Mouse (Mus musculus) cerebellum, adult (tissue): ENCODE measurements around the gene Gm10972.
"Not testable (repeated sequence)": the region's sequence is repeated elsewhere in the genome, so short reads cannot be mapped to it uniquely, and the experiment has no call there.

ENCODE experiments used
- ATAC-seq: cut with Nextera tagmentation; 2 replicates; pipeline ENCODE4 v1.9.2; 2017; ENCODE audit warnings: mild to moderate bottlenecking, moderate library complexity, mixed read lengths; ENCODE audit not compliant: insufficient number of reproducible peaks, low FRiP score, low TSS enrichment

The Gm10972 gene

DNA sequence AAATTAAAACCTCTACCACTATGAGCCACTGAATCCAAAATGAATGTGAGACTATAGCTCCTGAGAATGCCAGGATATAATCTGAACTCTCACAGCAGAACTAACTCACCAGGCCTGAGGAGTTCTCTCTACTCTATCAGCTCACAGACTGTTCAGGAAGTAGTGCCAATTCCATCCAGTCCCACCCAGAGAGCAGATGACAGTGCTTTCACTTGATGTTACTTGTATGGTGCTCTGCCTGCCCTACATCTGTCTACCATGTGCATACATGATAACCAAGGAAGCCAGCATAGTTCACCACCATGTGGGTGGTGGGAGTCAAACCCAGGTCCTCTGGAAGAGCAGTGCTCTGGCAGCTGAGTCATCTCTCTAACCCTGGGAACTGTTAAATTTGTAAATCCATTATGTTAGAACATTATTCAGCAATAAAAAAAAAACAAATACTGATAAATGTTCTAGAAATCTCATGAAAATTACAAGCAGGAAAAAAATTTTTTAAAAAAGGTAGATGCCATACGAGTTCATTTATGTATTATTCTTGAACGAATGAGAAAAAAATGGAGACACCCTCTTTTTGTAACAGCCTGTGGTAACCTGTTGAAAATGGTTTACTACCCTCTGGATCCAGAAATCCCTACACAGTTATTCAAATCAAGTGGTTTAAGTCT, at the start of gene Gm10972:
Gm10972 (plus strand) TSS at position 618 of the 668 bp plus-strand sequence.
- ATAC-seq: not testable (repeated sequence)

DNA sequence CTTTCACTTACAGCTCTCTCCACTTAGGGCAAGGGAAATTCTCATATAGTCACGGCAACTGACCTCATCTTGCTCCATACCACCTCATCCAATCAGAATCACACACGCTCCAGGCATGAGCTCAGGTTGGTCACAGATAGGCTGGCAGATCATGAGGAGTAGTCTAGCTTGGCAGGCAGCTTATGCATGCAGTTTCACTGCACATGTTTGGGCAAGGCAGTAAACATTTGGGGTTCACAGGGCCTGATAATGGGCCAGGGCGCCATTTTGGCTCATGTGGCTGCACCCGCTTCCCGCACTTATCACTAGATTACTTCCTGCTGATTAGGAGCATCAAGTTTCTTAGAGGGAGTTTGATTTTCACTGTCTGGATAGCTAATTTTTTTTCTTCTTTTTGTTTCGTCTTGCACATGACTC, 47.0 kb upstream of the Gm10972 start:
- ATAC-seq: no peak

DNA sequence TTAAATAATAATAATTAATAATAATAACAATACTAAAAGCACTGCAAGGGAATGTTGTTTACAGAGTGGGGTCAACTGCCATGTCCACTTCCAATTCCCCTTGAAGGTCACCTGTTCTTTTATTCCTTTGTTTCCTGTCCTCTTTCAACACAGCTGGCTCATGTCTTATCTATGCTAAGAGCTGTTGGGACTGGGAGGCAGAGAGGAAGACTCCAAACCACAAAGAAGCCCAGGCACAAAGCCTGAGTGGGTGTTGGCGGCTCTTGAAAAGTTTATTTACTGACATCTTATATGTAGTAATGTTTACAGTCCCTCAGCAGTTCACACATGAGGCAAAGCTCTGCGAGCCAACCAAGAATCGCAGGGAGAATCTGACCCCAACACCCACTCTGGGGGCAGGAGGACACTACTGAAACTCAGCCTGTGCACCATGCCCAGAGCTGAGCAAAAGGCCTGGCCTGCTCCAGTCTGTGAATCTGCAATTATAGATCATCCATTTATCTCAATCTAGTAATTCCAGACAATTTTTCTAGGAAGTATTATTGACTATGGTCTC, 45.6 kb upstream of the Gm10972 start:
- no peak for ATAC-seq

DNA sequence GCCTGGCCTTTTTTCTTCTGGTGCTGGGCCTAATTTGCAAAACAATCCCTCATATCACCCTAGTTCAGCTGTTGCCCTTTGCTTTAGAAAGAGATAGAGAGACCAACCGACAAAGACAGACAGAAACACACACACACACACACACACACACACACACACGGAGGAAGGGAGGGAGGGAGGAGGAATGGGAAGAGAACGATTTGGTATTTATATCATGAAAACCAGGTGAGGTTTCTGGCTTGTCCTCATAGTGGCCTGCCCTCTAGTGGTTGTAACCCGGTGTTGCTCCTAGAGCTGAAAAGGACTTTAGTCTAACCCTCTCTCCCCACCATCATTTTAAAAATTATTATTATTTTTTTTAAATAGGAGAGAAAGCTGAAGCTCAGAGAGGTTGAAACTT, 41.0 kb upstream of the Gm10972 start:
- ATAC-seq: no peak

DNA sequence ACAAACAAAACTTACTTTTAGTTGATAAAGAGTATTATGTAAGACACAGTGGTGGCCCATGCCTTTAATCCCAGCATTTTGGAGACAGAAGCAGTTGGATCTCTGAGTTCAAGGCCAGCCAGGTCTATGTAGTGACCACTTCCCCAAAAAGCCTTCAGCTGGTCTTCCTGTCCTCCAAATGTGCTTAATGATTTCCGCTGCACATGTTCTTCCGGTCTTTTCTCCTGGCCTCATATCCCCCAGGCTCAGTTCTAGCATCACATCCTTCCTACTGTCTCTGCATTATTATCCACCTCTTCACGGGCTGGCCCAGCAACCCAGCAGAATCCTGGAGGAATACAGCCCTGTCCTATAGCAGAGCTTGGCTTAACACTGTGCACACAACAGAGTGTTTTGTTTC, 33.3 kb upstream of the Gm10972 start:
- no peak for ATAC-seq

DNA sequence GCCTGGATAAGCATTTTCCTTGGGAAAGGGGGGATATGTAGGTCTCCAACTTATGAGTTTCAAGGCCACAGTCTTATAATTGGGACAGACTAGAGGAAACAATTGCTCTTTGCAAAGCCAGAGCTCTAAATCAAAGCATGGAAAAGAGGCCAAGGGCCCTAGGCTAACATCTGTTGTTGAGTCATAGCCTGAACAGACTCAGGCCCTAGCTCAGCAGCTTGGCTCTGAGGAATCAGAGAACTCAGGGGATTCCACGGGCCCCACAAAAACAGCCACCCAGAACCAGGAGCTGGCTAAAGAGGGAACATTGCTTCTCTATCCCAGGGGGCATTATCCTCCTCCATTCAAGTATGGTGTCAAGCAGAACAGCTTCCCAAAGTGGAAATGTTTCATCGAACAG, 32.3 kb upstream of the Gm10972 start:
- ATAC-seq: no peak; the same call in 1 of the 2 replicates

DNA sequence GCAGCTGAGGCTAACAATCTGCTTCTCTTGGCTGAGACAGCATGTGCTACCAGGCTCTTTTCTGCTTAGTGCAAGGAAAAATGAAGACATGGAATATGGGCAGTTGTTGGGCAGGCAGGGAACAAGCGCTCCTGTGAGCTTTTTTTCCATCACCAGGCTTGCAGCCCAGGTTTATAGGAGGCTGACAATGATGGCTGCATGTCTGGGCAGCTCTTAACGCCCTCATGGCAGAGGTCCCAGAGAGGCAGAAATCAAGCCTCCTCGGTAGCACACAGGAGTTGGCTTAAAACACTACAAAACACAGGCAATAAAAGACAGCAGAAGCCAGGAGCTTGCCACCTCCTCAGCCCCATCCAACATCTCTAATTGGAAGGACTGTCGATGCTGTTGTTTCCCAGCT, 31.6 kb upstream of the Gm10972 start:
- ATAC-seq: no peak

DNA sequence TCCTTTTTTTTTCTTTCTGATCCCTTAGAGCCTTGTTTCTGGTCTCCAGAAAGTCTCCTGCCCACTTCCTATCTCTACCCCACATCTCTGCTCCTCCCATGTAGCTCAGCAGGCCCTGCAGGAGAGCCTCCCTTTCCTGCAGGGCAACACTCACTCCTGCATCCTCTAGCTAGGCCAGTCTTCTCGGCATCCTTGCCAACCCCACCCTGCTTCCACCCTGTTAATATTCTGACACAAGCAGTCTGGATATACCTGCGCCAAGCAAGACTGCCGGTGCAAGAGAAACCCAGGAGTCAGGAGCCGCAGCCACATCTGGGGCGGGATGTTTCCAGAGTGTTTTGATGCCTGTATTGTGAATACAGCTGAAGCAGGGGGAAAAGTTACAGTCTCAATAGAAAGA, 31.1 kb upstream of the Gm10972 start:
- no peak for ATAC-seq

DNA sequence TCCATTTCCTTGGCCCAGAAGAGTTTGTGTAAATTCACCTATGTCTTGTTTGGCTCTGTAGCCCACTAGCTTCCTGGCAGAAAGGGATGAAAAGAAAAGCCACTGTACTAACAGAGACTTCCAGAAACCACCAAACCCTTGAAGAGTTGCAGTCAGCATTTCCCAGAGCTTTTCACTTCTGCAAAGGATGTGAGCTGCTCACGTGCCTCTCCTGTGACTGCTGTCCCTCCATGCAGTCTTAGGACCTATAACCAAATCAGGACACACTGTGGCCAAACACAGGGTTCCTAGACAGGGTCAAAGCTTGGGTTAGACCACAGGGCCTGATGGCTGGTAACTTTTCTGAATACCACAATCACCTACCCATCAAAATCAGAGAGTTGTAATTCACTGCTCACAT, 30.6 kb upstream of the Gm10972 start:
- no peak for ATAC-seq

DNA sequence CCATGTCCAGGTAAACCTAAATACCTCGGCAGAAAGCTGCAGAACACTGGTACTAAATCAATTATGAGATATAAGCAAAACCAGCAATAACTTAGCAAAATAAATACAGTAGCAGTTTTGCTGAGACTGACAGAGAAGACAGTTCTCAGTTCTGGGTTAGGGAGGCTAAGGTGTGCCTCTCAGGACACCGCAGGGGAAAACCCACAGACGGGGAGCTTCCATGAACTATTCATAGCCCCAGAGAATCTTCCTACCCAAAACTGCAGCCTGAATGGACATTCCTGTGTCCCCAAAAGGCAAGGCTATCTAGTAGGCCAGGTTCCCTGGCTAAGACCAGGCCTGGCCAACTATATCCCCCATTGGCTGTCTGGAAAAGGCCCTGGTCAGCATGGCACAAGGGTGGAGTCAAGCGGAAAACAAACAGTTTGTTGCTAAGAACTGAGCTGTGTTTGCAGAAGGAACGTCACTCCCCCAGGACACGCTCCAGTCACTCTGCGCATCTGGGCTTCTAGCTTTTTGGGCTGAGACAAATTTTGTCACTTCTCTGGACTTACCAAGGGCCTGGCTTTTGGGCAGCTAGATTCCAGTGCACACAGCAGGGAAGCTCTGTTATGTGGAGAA, 29.5 kb upstream of the Gm10972 start:
- ATAC-seq: no peak

DNA sequence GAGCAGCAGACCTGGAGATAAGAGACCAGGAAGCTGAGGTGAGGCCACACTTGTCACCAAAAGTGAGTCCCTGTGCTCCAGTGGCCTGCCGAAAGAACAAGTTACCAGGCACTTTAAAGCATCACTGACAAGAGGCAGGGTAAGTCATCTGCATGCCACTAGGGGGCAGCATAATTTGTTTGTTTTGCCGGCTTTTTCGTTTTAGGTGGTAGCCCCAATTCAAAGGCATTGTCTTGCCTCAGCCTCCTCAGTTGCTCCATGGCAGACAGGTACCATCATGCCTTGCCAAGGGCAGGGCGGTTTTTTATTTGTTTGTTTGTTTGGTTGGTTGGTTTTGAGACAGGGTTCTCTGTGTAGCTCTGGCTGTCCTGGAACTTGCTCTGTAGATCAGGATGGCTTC, 26.2 kb upstream of the Gm10972 start:
- 0 out of 2 replicates have a peak, but pooled peaks have one; percentile 40 for ATAC-seq

DNA sequence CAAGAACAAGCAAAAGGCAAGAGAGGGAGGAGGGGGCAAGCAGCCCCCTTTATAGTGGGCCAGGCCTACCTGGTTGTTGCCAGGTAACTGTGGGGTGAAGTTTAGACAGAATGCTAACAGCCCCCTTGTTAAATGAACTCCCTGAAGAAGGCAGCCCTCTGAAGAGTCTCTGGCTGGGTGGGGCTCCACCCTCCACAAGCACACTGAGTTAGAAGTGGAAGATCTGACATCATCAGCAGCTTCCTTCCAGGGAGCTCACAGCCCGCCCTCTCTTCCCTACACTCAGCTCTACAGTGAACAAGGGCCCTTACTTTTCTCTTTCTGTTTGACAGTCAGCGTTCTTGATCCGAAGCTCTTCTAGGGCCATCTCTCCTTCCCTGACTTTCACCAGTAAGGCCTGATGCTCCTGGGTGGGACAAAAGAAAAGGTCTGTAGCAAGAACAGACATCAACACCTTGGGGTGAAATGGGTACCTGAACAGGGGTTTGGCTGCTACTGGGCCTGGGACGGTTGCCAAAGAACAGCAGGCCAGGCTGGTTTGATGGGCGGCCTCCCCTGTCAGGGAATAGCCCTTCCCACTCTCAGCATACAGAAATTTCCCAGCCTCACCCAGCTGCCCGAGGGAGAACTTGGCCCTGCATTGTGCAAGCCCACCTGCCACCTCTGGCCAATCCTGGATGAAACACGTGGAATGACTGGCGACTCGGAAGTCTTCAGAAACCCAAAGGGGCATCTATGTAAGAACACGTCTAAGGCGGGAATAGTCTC, 21.0 kb upstream of the Gm10972 start:
- no peak for ATAC-seq

DNA sequence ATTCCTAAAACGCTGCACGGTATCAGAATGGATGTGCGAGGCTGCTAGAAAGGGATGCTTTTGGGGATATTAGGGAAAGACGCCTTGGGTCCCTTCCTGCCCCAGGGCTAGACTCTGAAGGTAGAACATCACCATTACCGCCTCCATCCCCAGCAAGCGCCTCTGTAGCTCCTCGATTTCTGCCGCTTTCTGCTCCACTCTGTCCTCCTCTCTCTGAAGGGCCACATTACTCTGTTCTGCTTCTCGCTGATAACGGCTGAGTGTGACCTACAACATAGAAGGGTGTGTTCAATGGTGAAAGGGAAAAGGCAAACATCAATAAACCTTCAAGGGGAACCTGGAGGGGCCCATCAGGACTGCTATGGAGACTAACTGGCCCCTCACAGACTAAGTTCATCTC, 20.4 kb upstream of the Gm10972 start:
- ATAC-seq: no peak

DNA sequence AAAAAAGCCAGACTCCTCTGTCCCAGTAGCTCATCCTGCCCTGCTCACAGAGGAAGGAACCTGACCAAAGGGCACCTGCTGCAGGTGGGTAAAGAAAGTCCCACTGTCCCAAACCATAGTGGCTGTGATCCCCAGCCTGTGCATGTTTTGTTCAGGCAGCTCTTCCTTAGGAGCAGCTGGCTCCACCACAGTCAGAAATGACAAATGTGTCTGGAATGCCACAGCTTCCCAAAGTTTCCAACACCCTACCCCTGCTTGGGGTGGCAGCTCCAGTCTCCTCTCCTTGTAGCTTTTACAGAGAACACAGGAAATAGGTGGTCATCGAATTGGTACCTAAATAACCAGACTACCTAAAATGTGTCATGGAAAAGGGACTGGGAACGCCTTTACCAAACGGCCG, 18.6 kb upstream of the Gm10972 start:
- no peak for ATAC-seq

DNA sequence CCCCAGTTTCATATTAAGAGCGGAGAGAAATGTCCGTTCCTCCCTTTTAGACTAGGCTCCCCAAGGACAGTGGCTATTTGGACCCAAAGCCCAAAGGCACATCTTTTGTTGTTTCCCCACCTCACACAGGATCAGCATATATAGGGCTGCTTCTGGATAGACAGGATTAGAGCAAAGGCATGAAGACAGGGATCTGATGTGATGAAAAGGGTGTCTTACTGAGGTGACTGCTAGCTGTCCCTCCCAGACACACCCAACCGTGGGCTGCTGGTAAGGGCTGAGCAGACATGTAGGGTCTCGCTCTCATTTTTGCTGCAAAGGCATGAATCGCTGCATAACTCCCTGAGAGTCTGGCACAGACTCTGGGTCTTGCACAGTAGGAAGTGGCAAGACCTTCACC, 14.2 kb upstream of the Gm10972 start:
- no peak for ATAC-seq

DNA sequence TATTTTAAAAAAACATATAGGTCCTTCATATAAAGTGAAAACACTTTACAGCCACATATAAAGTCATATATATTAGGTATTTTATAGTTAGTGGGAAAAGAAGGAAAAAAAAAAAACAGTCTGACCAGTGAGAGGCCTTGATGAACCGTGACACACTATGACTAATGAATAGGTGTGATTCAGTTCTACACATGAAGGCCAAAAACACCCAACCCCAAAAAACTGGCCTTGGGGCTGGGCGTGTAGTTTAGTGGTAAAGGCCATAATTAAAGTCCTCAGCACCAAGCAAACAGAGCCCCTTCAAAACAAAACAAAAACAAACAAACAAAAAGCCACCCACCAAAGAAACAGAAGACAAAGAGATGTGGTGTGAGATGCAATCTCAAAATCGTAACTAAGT, 13.0 kb upstream of the Gm10972 start:
- ATAC-seq: no peak

DNA sequence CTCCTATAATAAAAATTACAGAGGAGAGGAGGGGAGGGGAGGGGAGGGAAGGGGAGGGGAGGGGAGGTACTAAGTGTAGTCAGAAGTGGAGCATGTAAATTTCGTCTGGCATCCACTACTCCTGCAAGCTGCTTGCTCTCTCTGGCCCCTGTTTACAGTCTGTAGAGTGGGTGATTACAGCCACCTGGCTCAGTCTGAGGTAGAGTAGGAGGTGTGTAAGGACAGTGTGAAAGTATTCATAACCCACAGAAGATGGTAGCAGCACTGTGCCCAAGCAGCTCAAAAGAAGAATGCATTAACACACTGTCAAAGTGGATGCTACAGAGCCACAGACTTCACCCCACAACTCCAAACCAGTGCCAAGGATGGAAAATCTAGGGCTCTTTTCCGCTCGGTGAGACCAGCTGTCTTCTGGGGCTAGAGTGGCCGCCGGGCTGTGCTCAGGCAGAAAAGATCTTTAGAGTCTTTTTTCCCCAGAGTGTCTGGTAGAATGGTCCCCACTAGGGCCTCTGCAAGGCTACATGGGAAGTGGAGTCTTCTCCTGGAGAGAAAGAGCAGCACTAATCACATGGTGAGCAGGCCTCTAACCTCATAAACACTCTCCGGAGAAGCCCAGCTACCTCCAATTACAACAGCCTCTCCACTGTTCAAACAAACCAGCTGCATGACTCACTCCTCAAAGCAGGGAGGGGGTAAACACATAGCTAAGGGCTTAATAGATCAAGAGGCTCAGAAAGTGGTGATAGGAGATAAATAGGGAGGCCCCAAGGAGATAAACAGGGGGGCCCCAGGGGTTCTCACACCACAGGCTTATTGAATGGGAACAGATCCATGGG, 6.1 kb downstream of the Gm10972 start:
- no peak for ATAC-seq

DNA sequence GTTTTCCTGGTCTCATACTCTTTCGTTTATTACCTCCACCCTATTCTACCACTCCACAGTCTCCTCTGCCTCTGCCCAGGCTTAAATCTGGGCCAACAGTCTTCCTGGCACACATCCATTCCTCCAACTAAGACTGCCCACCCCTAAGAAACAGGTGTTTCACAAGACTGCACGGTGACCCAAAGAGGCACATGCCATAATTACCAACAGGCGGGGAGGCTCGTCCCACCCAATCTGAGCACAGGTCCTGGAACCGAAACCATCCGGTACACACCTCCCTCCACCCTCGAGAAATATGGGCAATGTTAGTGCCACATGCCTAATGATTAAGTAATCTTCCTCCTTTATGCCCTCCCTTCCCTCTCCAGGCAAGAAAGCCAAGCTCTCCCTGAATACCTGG, 7.5 kb downstream of the Gm10972 start:
- ATAC-seq: no peak

DNA sequence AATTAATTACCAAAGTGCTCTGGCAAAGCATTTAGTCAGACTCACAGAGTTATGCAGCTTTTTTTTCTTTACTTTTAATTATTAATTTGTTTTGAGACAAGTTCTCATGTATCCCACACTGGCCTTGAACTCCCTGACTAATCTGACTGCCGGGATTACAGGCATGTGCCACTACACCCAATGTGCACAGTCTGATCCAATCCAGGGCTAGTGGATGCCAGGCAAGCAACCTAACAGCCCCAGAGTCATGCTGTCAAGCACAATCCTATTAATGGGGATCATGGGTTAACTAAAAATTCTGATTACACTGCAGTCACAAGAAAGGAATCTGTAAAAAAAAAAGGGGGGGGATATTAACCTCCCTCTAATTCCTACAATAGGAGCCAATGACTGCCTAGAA, 11.1 kb downstream of the Gm10972 start:
- ATAC-seq: not testable (repeated sequence)
